Mouse (Mus musculus): ENCODE data around the gene 2010111I01Rik.
A peak's percentile ranks its signal among the peaks of the same experiment; 100 is the strongest.
"Not testable (repeated sequence)": the region's sequence is repeated elsewhere in the genome, so short reads cannot be mapped to it uniquely, and the experiment has no call there.

The 2010111I01Rik gene

GRCm38 (mm10) chr13:63080191-63080590 lies 115.5 kb downstream of the 2010111I01Rik start:
- DNase-seq (ENCODE audit: low spot score) = no peak

DNA sequence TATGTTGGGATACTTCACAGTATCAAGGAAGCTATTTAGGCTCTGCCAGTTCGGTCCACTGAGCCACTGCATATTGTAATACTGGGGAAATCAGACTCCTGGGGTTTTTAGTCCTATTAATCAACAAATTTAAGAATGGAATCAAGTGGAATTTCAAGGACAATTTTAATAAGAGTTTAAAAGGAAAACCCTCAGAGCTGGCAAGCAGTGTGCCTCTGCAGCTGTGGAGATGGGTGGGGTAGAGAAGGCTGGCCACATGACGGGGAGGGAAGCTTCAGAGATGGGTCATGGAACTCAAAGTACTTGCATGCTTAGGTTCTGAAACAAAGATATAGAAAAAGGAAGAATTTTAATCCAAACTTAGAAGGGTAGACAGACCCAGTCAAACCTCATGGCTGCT lies 116.1 kb downstream of the 2010111I01Rik start:
- DNase-seq (ENCODE audit: low spot score) = no peak

GRCm38 (mm10) chr13:63082555-63083136 lies 118.0 kb downstream of the 2010111I01Rik start:
- DNase-seq (ENCODE audit: low spot score) = no peak

DNA sequence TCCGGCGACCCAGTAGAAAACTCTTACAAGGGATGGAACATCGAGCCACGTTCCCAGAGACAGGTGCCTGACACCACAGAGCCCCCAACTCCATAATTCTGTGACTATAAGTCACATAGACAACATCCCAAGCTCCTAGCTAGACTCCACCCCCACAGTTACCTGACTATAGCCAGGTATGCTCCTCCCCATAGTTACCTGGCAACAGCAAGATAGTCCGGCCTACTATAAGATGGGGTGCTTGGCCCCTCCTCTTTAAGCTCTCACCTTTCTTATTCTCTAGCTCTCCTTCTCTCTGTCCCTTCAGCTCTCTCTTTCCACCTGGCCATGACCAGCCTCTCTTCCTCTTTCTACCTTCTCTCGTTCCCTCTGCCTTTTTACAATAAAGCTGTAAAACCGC lies 118.4 kb downstream of the 2010111I01Rik start:
- not testable (repeated sequence) for DNase-seq (ENCODE audit: low spot score)

DNA sequence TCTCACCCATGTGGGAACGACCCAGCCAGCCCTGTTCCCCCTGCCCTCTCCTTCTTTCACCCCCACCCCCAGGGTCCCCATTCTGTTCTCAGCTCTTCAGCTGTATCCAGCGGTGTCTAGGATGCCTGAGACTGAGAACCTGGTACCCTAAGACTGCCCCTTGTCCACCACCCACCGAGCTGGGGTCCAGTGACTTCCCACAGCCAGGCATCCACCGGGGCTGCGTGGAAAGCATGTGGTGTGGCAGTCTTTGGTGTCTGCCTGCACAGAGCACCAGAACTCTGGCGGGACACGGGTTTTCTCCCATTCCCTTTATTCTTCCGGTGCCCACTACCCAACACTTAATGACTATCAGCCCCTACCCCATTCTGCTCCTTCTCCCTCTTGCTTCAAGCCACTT lies 119.0 kb downstream of the 2010111I01Rik start:
- DNase-seq (ENCODE audit: low spot score) = no peak

- DNase-seq (ENCODE audit: low spot score) = peak; percentile 36
Measured at GRCm38 (mm10) chr13:63087865-63088683, 123.4 kb downstream of the 2010111I01Rik start.

DNA sequence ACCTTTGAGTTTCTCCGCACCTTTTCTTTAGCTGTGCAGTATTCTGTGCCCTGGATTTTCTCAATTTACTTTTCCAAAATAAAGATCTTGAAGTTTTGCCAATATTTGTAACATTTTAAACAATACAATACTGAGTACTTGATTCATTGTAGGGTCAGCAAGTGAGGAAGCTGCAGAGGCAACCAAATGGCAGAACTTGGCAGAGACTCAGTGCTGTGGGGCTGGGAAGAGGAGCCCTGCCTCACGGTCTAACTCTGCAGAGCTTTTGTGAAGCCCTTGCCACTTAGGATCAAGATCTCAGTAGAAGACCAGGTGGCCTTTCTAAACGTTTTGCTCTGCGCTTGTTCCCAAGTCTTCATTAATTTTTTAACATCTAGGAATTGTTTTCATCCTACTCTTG lies 124.8 kb downstream of the 2010111I01Rik start:
- no peak for DNase-seq (ENCODE audit: low spot score)

- no peak for DNase-seq (ENCODE audit: low spot score)
Measured at GRCm38 (mm10) chr13:63091246-63091645, 126.6 kb downstream of the 2010111I01Rik start.

DNA sequence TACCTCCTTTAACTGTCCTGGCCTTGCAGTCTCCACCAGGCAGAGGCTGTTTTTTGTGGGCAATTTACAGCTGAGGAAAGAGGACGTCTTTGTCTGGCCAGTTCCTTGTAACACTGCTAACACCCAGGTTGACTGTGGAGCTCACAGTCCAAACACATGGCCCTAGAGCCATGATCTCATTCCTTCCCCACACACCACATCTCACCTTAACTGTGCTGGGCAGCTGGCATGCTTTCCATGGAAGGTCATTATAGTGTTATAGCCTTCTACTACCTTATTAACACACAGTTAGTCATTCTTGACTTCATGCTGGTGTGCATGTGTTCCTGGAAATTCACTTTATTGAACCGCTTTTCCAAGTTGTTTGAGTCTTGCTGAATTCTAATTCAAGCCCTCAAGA lies 127.6 kb downstream of the 2010111I01Rik start:
- DNase-seq (ENCODE audit: low spot score) = no peak

- no peak for DNase-seq (ENCODE audit: low spot score)
Measured at GRCm38 (mm10) chr13:63092874-63093273, 128.2 kb downstream of the 2010111I01Rik start.

GRCm38 (mm10) chr13:63093636-63094035 lies 128.9 kb downstream of the 2010111I01Rik start:
- DNase-seq (ENCODE audit: low spot score) = no peak

- DNase-seq (ENCODE audit: low spot score) = no peak
Measured at GRCm38 (mm10) chr13:63094317-63095131, 129.8 kb downstream of the 2010111I01Rik start.

DNA sequence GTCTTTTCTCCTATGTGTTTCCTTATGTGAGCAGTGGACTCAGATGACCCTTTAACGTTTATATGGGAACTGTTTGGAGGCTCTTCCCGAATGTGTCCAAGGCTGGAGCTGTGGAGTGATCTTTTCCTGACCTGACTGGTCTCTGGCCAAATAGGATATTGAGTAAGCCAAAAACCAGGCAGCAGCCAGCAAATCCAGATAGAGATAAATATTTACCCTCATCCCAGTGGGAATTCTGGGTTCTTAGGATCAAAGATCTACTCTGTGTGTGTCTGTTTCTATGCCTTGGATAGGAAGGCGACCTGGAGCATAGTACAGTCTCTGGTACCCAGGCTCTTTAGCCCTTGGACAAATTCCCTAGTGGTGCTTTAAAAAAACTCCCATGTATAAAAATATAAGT lies 132.1 kb downstream of the 2010111I01Rik start:
- no peak for DNase-seq (ENCODE audit: low spot score)

DNA sequence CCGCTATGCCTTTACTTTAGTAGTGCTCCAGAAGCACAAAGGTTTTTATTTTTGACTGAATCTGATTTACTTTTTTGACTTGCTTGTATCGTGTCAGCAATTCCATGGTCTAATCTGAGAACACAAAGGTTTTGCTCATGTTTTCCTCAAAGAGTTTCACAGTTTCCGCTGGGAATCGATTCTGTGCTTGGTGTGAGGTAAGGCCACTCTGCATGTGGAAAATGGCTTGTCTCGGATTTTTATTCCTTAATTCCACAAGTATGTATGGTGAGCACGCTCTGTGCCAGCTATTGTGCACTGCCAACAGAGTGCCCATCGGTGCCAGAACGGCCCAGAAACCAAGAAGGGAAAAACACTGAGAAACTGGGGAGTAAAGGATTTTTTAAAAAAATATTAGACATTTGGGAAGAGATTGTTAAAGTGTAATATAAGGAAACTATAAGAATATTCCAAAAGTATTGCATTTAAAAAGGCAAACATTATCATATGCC lies 132.8 kb downstream of the 2010111I01Rik start:
- no peak for DNase-seq (ENCODE audit: low spot score)

DNA sequence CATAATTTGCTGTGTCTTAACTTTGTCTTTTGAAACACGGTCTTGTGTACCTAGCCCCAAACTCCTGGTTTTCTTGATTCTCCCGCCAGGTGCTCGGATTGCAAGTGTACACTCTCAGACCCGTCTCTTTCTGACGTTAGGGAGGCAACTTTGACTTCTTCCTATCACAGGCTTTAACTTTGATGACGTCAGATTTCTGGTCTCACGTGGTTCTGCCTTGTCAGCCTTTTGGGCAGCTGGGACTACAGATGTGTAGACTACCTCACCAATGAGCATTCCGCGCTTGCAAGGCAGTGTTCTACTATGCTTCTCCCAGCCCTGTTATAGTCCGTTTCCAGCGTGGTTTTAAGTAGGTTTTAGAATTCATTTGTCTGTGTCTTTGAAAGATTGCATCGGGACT lies 137.1 kb downstream of the 2010111I01Rik start:
- DNase-seq (ENCODE audit: low spot score) = no peak

GRCm38 (mm10) chr13:63102848-63103585 lies 138.3 kb downstream of the 2010111I01Rik start:
- no peak for DNase-seq (ENCODE audit: low spot score)

DNA sequence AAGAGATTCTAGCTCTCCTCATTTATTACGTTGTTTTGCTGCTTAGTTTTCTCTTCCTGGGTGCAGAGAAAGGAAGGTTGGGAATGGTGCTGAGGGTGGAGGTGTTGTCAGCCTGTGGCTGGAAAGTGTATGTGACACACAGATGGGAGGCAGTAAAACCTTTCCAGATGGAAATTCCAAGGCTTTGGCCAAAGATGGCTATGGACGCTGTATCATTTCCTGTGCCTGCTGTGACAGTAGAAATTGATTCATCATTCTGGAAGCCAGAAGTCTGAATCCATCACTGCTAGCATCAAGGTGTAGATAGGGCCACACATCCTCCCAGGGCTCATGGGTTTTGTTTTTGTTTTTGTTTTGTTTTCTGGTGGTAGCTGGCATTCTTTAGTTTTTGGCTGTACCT lies 141.9 kb downstream of the 2010111I01Rik start:
- DNase-seq (ENCODE audit: low spot score) = no peak

- peak; percentile 50 for DNase-seq (ENCODE audit: low spot score)
Measured at GRCm38 (mm10) chr13:63108601-63109000, 143.9 kb downstream of the 2010111I01Rik start.

DNA sequence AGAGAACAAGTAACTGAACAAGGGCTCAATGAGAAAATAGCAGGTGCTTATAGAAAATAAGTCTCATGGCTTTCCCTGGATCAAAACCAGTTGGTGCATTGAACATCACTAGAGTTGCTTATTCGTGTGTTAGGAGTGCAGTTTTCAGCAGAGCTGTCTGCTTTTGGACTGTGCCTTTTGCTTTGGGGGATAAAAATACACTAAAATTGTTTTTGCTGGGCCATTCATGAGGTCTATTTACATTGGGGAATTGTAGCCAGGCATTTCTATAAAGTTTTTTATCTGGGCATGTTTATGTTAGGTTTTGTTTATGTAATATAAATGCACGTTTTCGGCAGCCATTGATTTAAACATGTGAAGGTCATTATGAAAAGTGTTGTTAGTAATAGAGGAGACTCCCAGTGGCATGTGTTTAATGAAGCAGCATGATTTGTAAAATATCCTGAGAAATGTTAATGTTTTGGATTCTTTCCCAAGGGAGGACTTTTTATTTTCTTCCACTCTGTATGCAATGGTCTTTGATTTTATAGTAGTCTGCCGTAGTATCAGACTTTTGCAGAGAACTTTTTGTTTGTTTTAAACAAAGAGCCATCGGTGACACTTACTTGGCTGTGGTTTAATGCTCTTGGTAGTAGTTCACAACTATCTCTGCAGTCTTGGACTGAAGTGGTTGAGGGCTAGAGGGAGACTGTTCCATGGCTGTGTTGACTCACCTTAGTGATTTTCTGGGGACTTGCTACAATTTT lies 146.8 kb downstream of the 2010111I01Rik start:
- DNase-seq (ENCODE audit: low spot score) = no peak

DNA sequence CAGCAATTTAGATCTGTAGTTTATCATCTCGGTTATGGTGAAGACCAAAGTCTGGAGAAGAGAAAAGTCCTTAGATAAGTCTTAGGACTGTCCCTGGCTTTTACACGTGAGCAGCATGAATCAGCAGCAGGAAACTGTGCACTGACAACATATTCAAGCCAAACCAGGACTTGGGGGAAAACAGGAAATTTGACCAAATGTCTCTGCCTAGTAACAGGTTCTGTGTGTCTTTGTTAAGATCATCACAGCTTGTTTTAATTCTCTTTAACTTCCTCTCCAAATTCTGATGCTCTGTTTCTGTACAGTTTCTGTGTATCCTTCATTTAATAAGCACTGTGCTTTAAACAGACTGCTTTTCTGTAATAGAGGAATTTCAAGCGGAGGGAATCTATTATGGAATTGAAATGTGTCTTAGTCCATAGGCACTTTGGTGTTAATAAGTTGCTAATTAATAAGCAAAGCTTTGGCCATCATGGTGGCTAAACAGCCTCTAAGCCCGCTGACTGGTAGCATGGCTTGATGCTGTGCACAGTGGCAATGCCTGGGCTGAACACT lies 147.4 kb downstream of the 2010111I01Rik start:
- DNase-seq (ENCODE audit: low spot score) = no peak

Measured in layer of hippocampus, adult 11-12 months (tissue).